Comparison of ENCODE assay signal across 12 mouse cellular contexts in the genomic region with DNA sequence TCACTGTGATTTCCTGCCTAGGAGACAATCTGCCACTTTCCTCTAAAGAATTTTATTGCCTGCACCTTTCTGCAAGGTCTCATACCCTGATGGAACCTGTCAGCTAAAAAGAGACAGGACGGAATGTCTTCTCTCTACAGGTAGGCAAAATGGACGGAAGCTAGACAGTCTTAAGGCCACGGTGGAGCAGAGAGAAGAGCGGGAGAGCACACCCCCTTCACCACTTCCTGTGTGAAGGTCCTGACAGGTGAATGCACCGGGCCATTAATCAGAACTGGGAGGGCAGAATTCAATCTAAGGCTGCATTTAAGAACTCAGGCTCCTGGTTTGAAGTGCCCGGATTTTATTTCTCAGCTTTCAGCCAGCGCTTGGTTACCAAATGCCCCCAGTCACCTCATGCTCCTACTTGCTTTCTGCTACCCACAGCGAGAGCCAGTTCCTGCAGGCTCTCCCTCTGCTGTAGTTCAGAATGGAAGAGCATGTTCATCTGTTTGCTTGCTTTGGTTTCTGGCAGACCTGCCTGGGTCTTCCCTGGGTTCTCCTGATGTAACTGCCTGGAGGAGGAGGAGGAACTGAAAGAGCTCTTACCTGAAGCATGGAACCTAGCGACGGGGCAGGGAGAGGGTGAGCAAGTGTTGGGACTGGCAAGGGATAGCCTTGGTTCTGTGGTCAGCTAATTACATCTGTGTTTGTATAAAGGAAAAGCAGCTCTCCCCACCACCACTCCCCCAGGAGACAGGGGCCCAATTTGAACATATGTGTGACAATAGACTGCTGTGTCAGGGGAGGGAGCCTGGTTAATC.
DNase-seq lines count a peak whose midpoint lies in the region; ATAC-seq lines count a peak whose summit lies in the region.
"Had no signal": no experiment of that assay in that cellular context is flagged by ENCODE, and none has a peak within 500 bp of the region (broad histone marks: within the 10 kb centered on the region; RNA-seq: fewer than 3 reads in every experiment).

No protein-coding gene starts in this region.

- H3K4me2 ChIP-seq in forebrain, embryonic 13.5 days, result no peak overlapping the region
- no peak overlapping the region for H3K4me2 ChIP-seq in limb, embryonic 12.5 days
- H3K4me2 ChIP-seq: liver, embryonic 12.5 days had no signal

- intact Hi-C loops in left cerebral cortex, postnatal 4 days (cut with DNase I), result no loop called here
- intact Hi-C loops in left cerebral cortex, postnatal 36 days (cut with DNase I), result no loop called here

- no peak overlapping the region for H3K4me3 ChIP-seq in forebrain, embryonic 13.5 days
- H3K4me3 ChIP-seq in limb, embryonic 12.5 days (replicated peaks), result no peak overlapping the region
- H3K4me3 ChIP-seq: liver, embryonic 12.5 days had no signal

- H3K27ac ChIP-seq in forebrain, embryonic 13.5 days, result peak overlapping the region; percentile 62; the same call in 1 of the 2 replicates
- 0 out of 2 replicates have a peak overlapping the region, but pooled peaks have one; percentile 50 for H3K27ac ChIP-seq in limb, embryonic 12.5 days
- H3K27ac ChIP-seq: liver, embryonic 12.5 days had no signal

- no peaks in the 10 kb centered on the region for H3K36me3 ChIP-seq in forebrain, embryonic 13.5 days (ENCODE audit: poor library complexity, severe bottlenecking)
- no peaks in the 10 kb centered on the region for H3K36me3 ChIP-seq in limb, embryonic 12.5 days
- H3K36me3 ChIP-seq: liver, embryonic 12.5 days had no signal

- peak; percentile 91 for ATAC-seq in CD4-positive, CD25-positive, alpha-beta regulatory T cell, adult 4 months
- no peak for ATAC-seq in forebrain, embryonic 13.5 days
- ATAC-seq in limb, embryonic 12.5 days (ENCODE audit: insufficient number of reproducible peaks, insufficient read depth, low FRiP score, low TSS enrichment, low read depth), result no peak
- ATAC-seq: liver, embryonic 12.5 days had no signal

- 76% methylated on average over 10 of the region's 10 CpGs for WGBS in forebrain, embryonic 13.5 days
- WGBS in limb, embryonic 12.5 days, result 55% methylated on average over 10 of the region's 10 CpGs

- no peak overlapping the region for H3K9ac ChIP-seq in forebrain, embryonic 13.5 days
- no peak overlapping the region for H3K9ac ChIP-seq in limb, embryonic 12.5 days (replicated peaks)
- H3K9ac ChIP-seq: liver, embryonic 12.5 days had no signal

- H3K27me3 ChIP-seq in forebrain, embryonic 13.5 days, result no peaks in the 10 kb centered on the region; the same call in 1 of the 2 replicates
- H3K27me3 ChIP-seq in limb, embryonic 12.5 days, result no peaks in the 10 kb centered on the region
- H3K27me3 ChIP-seq: liver, embryonic 12.5 days had no signal

- H3K4me1 ChIP-seq in forebrain, embryonic 13.5 days, result peaks cover 33% of the 10 kb centered on the region
- peaks cover 24% of the 10 kb centered on the region for H3K4me1 ChIP-seq in limb, embryonic 12.5 days (replicated peaks)

- H3K9me3 ChIP-seq in forebrain, embryonic 13.5 days (replicated peaks), result no peaks in the 10 kb centered on the region
- no peaks in the 10 kb centered on the region for H3K9me3 ChIP-seq in limb, embryonic 12.5 days
- H3K9me3 ChIP-seq: liver, embryonic 12.5 days had no signal

- DNase-seq in left cerebral cortex, postnatal 4 days, result peak; percentile 19
- no peak for DNase-seq in left cerebral cortex, postnatal 36 days (ENCODE audit: low spot score in 2 of 2)
- DNase-seq in gastrocnemius, adult 18-20 months (ENCODE audit: low spot score), result no peak
- DNase-seq in retina, embryonic 14.5 days (ENCODE audit: low spot score), result no peak
- DNase-seq in urinary bladder, adult 18-20 months (ENCODE audit: low spot score in 2 of 2), result no peak
- DNase-seq: cerebellum, adult 18-20 months; kidney, adult 2 months; thymus, postnatal 14 days had no signal
